Mouse (Mus musculus) gastrocnemius, adult 2 months (tissue): ENCODE data around the gene Brox. TPM values are rescaled to one million over a fixed set of nuclear protein-coding genes. Genes with fewer than 3 reads are reported as not detected.

ENCODE experiments used
- DNase-seq: peaks from one replicate; pipeline ENCODE4 v3.0.0; 2022
- H3K27ac ChIP-seq: fragments of 200-600 bp; 2 replicates; pipeline ENCODE4 v1.8.1; 2022; ENCODE audit warnings: mild to moderate bottlenecking
- H3K4me3 ChIP-seq: fragments of 200-600 bp; 2 replicates; pipeline ENCODE4 v1.8.1; 2022; ENCODE audit warnings: mild to moderate bottlenecking, moderate library complexity
- CTCF ChIP-seq: fragments of 200-600 bp; IDR thresholded peaks from 2 replicates; pipeline ENCODE4 v1.8.1; 2022; ENCODE audit warnings: antibody characterized with exemption, mild to moderate bottlenecking, moderate library complexity
- intact Hi-C: fragments of 180-260 bp; cut with DNase I; formaldehyde crosslinking; loops from one replicate; pipeline ENCODE4 v1.15.1; 2025
- total RNA-seq, 2 experiments: library from RNA; stranded (reverse); gene quantifications; 2 replicates each; pipeline ENCODE4 v1.2.3; 2021

Gene Brox
- total RNA-seq, 2 experiments from 2014 or later, result 17.2 to 22.7 TPM

DNA sequence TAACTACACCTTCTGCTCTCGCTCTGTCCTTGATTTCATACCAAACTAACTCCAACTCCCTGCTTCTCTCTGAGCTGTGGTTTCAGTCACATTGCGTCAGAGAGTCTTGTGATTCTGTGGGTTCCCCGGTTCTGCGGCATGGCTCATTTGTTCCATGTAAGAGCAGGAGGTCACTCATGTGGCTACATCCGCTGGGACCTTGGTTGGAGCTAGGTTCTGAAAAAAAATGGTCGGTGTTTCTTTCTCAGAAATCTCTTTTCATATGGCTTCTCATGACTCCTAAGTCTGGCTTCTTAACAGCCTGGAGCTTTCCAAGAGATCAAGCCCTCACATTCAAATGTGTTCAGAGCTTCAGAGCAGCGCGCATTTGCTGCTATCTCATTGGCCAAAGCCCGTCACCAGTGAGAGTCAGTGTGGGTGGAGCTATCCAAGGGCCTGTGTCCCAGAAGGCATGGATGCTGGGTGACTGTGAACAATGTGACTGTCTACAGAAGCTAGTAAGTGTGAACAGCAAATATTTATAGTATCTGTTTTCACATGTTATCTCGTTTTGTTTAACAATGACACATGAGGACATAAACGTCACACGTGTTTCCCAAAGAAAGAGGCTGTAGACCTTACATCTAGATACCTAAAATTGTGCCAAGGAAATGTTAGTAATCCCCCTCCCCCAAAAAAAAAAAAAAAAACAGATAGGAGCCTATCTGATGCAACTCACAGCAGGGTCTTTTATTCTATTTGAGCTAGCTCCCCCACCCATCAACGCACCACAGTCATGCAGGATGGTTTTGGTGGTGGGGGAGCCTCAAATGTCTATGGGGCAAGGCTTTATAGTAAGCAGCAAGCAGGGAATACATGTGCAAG lies 32.7 kb downstream of the Brox start:
- DNase-seq, result no peak
- H3K4me3 ChIP-seq, result no peak overlapping the region
- no peak for TF ChIP-seq CTCF
- no peak overlapping the region for H3K27ac ChIP-seq
- intact Hi-C loops, result no loop called here

DNA sequence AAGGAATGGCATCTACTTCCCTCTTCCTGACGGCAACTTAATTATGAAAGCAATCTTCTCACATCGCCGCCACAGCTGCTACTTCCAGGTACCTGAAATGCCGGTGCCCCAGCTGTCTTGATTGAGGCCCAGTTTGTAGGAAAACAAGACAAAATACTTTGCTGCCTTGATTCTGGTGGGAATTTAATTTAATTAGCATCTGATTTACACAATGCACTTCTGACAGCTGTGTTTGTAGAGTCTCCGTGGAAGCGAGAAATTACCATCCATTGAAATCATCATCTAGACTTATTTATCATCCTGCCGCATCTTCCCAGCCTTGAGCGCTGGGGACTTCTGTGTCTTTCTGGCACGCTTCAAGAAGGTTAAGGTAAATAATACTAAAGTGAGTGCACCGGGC lies 44.5 kb downstream of the Brox start:
- no peak for DNase-seq
- Histone ChIP-seq H3K4me3 (no peak overlapping the region), H3K27ac (no peak overlapping the region)
- intact Hi-C loops, result no loop called here
- TF ChIP-seq CTCF, result no peak

GRCm38 (mm10) chr1:183251818-183252217 lies 45.3 kb downstream of the Brox start:
- no peak for DNase-seq
- no peak for TF ChIP-seq CTCF
- H3K4me3 ChIP-seq, result no peak overlapping the region
- intact Hi-C loops, result no loop called here
- H3K27ac ChIP-seq, result no peak overlapping the region

GRCm38 (mm10) chr1:183250612-183251011 lies 46.5 kb downstream of the Brox start:
- TF ChIP-seq CTCF, result no peak
- no peak for DNase-seq
- intact Hi-C loops, result no loop called here
- Histone ChIP-seq H3K4me3 (no peak overlapping the region), H3K27ac (no peak overlapping the region)

DNA sequence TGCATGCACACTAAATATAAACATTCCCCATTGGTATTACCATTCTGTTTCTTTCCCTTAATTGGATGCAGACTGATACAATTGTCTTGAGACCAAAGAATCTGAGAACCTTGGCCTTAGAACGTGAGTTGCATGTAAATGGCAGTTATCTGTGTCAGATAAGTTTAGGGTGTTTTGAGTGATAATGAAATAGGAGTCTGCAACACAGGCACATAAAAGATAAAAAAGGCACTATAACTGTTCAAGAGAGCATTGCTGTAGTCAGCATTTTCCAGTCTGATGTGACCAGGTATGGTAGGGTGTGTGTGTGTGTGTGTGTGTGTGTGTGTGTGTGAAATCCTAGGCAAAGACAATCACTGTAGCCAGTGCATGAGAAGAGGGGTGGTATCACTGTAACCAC lies 48.9 kb downstream of the Brox start:
- no peak for TF ChIP-seq CTCF
- Histone ChIP-seq H3K27ac (no peak overlapping the region), H3K4me3 (no peak overlapping the region)
- no peak for DNase-seq
- intact Hi-C loops, result no loop called here

GRCm38 (mm10) chr1:183243293-183243692 lies 53.8 kb downstream of the Brox start:
- no peak; the same call in 1 of the 2 replicates for TF ChIP-seq CTCF
- Histone ChIP-seq H3K27ac (no peak overlapping the region), H3K4me3 (no peak overlapping the region)
- DNase-seq, result no peak
- intact Hi-C loops, result no loop called here

- H3K4me3 ChIP-seq, result no peak overlapping the region
- intact Hi-C loops, result no loop called here
- TF ChIP-seq CTCF, result peak; percentile 85
- H3K27ac ChIP-seq, result no peak overlapping the region
- no peak for DNase-seq
These were observed 59.2 kb downstream of the Brox start for GRCm38 (mm10) chr1:183237901-183238300.

- H3K27ac ChIP-seq, result no peak overlapping the region
- intact Hi-C loops, result no loop called here
- H3K4me3 ChIP-seq, result no peak overlapping the region
- no peak for DNase-seq
- no peak for TF ChIP-seq CTCF
These were observed 60.6 kb downstream of the Brox start for GRCm38 (mm10) chr1:183236460-183236859.

DNA sequence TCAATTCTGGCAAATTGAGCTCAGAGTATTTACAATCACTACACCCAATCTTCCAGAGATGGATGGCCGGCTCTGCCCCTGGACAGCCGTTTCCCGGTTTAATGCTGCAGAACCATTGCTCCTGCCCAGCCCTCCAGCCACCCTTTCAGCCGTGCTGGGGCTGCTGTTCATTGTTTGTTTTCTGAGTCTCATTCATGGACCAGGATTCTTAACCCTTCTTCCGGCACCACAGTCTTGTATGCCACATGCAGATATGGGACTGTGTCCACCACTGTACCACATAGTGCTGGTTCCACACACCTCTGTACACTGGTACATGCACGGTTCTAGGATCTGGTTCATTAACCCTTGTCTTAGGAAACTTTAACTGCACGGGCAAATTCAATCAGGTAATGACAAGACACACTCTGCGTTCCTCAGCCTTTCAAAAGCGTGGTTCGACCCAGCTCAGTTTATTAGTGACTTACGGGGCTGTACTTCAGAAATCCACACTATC lies 63.3 kb downstream of the Brox start:
- intact Hi-C loops, result no loop called here
- Histone ChIP-seq H3K27ac (no peak overlapping the region), H3K4me3 (no peak overlapping the region)
- no peak for TF ChIP-seq CTCF
- DNase-seq, result no peak

DNA sequence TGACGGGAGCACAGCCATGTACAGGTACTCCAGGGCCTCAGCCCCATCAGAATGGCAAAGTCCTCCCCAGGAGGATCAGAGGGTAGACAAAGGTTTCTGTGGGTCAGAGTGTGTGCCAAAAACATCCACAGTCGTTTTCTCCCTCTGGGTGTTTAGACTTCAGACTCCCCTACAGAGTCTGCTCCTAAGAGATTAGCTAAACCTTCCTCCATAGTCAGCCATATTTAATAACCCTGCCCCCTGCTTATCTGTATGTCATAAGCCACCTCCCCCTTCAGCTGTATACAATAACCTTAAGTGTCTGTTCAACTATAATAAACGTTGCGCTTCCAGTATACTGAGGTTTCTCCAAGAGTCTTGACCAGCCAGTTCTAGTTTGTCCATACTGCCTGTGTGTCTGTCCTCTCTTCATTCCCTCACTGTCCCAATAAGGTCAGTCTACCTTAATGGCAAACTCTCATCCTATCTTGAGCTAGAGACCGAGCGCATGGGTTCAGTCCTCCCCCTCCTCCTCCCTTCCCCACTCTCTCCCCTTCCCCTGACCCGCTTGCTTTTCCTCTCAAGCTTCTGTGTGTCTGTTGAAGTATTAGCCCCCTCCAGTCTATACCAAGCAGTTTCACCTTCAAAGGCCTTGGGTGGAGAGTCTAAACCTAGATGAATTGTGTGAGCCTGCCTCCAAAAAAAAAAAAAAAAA lies 63.9 kb downstream of the Brox start:
- TF ChIP-seq CTCF, result no peak
- intact Hi-C loops, result no loop called here
- Histone ChIP-seq H3K4me3 (no peak overlapping the region), H3K27ac (no peak overlapping the region)
- DNase-seq, result no peak

GRCm38 (mm10) chr1:183227469-183227868 lies 69.6 kb downstream of the Brox start:
- DNase-seq, result no peak
- no peak overlapping the region for H3K4me3 ChIP-seq
- H3K27ac ChIP-seq, result no peak overlapping the region
- no peak for TF ChIP-seq CTCF
- intact Hi-C loops, result no loop called here

Other genes starting within 250 kb of the Brox start
- 1 to 10 TPM; 3.3 to 4.6 TPM for gene Disp1, start 75.7 kb downstream of the Brox start, total RNA-seq
- gene Aida, start 679 bp downstream of the Brox start, total RNA-seq, result 10 to 100 TPM; 16.6 to 21.9 TPM
- 100 to 1,000 TPM; 169 to 229 TPM for gene Mia3, start 72.3 kb upstream of the Brox start, total RNA-seq
- gene Taf1a, start 91.7 kb upstream of the Brox start, total RNA-seq, result 1 to 10 TPM; 6.1 to 7.3 TPM
- gene Hhipl2, start 120.9 kb upstream of the Brox start, total RNA-seq, result not detected